Mouse (Mus musculus): ENCODE measurements at regions not wholly inside any gene's neighbourhood (a gene's known extent, or its start where the extent isn't known, plus 50 kb on each side); places are given as distances from the start of the nearest gene placed in this dataset.
A peak's percentile ranks its signal among the peaks of the same experiment; 100 is the strongest.

DNA sequence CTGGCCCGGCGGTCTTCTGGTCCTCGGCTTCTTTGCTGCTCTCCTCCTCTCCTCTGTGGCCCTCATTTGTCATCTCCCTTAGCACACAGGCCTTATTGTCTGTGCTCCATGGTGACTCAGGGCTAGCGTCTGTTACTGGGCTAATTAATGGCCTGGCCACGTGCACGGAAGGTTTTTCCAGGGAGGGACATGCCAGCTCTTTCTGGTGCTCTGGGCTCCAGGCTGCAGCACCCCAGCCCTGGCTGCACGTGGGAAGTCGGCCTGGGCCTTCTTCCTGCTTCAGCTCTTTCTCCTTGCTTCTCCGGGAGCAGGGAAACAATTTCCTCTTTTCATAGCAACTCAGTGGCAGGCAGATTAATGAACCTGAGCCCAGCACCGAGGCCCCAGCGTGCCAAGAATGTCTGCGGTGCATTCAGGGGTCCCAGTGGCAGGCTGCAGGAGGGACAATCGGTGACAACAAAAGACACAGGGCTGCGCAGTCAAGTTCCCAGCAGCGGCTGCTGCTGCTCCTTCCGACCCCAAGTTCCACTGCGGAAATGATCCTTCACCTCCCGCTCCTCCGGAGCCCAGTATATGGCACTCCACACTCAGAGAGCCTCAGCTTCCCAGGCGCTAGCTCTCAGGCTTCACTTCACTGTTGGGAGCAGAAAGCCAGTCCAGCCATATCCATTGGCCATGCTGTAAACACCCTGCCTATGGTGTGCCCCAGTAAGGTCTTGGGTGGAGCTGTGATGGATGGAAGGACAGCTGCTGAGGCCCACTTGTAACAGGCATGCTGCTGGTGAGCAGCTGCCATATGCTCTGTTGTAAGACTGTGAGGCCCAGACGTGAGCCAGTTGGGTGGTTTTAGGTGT, 257.3 kb upstream of the Habp2 start:
- 8% methylated on average over 21 of the region's 21 CpGs for WGBS
- Histone ChIP-seq H3K9me3 (ENCODE audit: control insufficient read depth, low read length) (peaks cover 2% of the 10 kb centered on the region; the same call in 1 of the 2 replicates), H3K4me2 (ENCODE audit: low read depth, low read length, severe bottlenecking) (peak overlapping the region; percentile 3; the same call in 1 of the 2 replicates), H3K9ac (ENCODE audit: low read length) (peak overlapping the region; percentile 1), H3K4me1 (replicated peaks; ENCODE audit: control insufficient read depth, insufficient read depth, low read length) (peaks cover 12% of the 10 kb centered on the region), H3K4me3 (ENCODE audit: low read depth, low read length) (no peak overlapping the region), H3K36me3 (ENCODE audit: control insufficient read depth, insufficient read depth, low read length) (no peaks in the 10 kb centered on the region), H3K27ac (ENCODE audit: low read depth, low read length) (peak overlapping the region; percentile 84), H3K27me3 (ENCODE audit: control insufficient read depth, insufficient read depth, low read length) (no peaks in the 10 kb centered on the region)
- peak; percentile 91 for ATAC-seq (replicated peaks; ENCODE audit: low FRiP score)
- peak; percentile 86 for DNase-seq (ENCODE audit: low spot score)

DNA sequence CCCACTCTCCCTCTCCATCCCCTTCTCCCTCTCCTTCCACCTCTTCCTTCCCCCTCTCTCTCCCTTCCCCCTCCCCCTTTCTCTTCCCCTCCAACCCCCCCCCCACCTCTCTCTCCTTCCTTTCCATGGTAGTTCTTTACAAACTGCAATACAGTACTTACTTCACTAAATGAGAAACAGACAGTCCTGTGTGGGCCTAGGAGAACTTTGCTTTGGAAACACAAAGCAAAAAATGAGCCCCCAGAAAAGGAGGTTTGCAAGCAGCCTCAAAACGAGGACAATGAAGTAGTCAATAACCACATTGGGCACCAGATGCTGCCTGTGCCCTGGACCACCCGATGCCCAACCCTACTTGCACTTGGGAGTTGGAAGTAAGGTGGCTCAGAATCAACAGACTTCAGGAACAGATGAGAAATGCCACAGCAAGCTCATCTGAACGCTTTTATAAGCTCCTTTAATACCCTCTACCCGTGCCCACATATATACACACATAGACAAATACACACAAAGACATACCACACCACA, 256.5 kb upstream of the Habp2 start:
- H3K4me1 ChIP-seq (replicated peaks; ENCODE audit: control insufficient read depth, insufficient read depth, low read length) = peaks cover 12% of the 10 kb centered on the region
- ATAC-seq (replicated peaks; ENCODE audit: low FRiP score) (no peak), DNase-seq (ENCODE audit: low spot score) (peak; percentile 43)
- no peaks in the 10 kb centered on the region for H3K27me3 ChIP-seq (ENCODE audit: control insufficient read depth, insufficient read depth, low read length)
- WGBS = 71% methylated on average over 4 of the region's 4 CpGs
- H3K36me3 ChIP-seq (ENCODE audit: control insufficient read depth, insufficient read depth, low read length) = no peaks in the 10 kb centered on the region
- H3K9ac ChIP-seq (ENCODE audit: low read length) = no peak overlapping the region
- H3K27ac ChIP-seq (ENCODE audit: low read depth, low read length) = peak overlapping the region; percentile 84; the same call in 1 of the 2 replicates
- no peak overlapping the region for H3K4me3 ChIP-seq (ENCODE audit: low read depth, low read length)
- no peak overlapping the region for H3K4me2 ChIP-seq (ENCODE audit: low read depth, low read length, severe bottlenecking)
- peaks cover 2% of the 10 kb centered on the region; the same call in 1 of the 2 replicates for H3K9me3 ChIP-seq (ENCODE audit: control insufficient read depth, low read length)

DNA sequence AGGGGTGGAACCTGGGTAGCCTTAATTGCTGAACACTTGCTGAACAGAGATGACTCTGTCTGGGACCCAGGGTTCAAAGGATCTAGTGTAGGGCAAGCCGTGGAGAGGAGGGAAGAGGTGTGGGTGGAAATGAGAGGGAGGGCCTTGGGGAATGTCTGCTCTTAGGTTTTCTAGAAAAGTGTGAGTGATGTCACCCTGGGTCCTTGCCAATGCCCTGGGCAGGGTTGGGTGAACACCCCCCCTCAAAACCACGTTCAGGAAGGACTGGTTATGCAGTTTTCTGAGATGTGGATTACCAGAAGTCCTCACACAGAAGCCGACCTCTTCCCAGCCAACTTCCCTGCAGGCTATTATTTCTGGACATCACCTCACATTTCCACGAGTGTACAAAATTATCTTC, 252.4 kb upstream of the Habp2 start:
- H3K36me3 ChIP-seq (ENCODE audit: control insufficient read depth, insufficient read depth, low read length) = no peaks in the 10 kb centered on the region
- H3K9me3 ChIP-seq (ENCODE audit: control insufficient read depth, low read length) = no peaks in the 10 kb centered on the region
- no peak overlapping the region for H3K4me2 ChIP-seq (ENCODE audit: low read depth, low read length, severe bottlenecking)
- ATAC-seq (replicated peaks; ENCODE audit: low FRiP score) = no peak
- H3K9ac ChIP-seq (ENCODE audit: low read length) = no peak overlapping the region
- peaks cover 4% of the 10 kb centered on the region; the same call in 1 of the 2 replicates for H3K4me1 ChIP-seq (replicated peaks; ENCODE audit: control insufficient read depth, insufficient read depth, low read length)
- DNase-seq (ENCODE audit: low spot score) = peak; percentile 25
- H3K27ac ChIP-seq (ENCODE audit: low read depth, low read length) = no peak overlapping the region
- H3K4me3 ChIP-seq (ENCODE audit: low read depth, low read length) = no peak overlapping the region
- H3K27me3 ChIP-seq (ENCODE audit: control insufficient read depth, insufficient read depth, low read length) = no peaks in the 10 kb centered on the region
- WGBS = 69% methylated on average over 4 of the region's 4 CpGs

DNA sequence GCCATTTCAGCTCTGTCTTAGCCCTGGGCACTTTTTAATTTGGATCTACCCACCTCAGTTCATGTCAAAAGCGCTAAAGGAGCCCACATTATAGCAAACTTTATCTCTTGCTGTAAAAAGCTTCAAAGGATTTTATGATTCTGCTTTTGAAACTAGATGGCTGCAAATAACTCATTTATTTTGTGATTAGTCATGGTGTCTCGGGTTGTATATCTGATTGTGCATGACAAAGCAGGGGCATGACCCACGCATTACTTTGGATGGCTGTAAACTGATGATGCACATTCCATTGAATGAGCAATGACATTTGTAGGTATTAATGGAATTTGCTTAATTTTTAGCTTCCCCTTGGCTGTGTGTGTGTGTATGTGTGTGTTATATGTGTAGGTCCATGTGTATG, 249.4 kb upstream of the Habp2 start:
- no peaks in the 10 kb centered on the region for H3K36me3 ChIP-seq (ENCODE audit: control insufficient read depth, insufficient read depth, low read length)
- DNase-seq (ENCODE audit: low spot score) (peak; percentile 11), ATAC-seq (replicated peaks; ENCODE audit: low FRiP score) (no peak)
- WGBS = 81% methylated on average over 3 of the region's 3 CpGs
- H3K9me3 ChIP-seq (ENCODE audit: control insufficient read depth, low read length) = no peaks in the 10 kb centered on the region
- no peaks in the 10 kb centered on the region for H3K27me3 ChIP-seq (ENCODE audit: control insufficient read depth, insufficient read depth, low read length)
- no peak overlapping the region for H3K4me3 ChIP-seq (ENCODE audit: low read depth, low read length)
- no peaks in the 10 kb centered on the region for H3K4me1 ChIP-seq (replicated peaks; ENCODE audit: control insufficient read depth, insufficient read depth, low read length)
- H3K4me2 ChIP-seq (ENCODE audit: low read depth, low read length, severe bottlenecking) = no peak overlapping the region
- no peak overlapping the region for H3K27ac ChIP-seq (ENCODE audit: low read depth, low read length)
- H3K9ac ChIP-seq (ENCODE audit: low read length) = no peak overlapping the region

DNA sequence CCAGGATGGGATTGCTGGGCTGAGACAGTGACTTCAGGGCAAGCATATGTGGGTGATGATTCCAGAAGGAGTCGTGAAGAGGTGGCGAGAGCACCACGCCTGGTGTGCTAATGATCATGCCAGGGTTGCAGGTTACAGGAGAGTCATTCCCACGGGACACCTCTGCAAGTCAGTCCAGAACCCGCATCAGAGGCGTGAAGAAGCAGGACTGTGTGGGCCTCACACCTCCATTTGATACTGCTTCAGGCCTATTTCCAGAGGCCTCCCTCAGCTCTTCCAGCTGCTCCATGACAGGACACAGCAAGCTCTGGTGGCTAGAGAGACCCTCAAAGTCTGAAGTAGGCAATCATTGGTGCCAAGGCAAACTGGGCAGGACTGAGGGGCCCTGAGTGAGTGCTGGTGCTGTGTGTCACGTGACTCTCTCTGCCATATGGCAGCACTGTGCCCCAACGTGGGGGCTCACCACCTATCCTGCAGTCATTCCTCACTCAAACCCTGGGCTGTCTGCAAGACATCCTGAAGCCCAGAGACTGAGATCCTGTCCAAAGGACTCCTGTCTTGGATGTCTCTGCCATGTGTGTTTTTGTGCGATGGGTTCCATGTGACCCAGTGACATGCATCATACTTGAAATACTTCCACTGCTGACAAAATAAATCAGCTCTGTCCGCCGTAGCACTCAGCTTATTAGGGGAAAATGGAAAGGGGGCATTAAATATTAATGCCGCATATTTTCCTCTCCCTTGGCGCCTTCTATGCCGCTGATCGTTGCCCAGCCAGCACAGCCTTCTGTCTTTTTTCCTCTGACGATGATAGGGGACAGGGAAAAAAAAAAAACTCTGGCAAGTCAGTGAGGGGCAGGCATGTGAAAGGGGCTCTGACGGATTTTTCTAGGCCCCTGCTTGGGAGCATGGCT, 247.6 kb upstream of the Habp2 start:
- Histone ChIP-seq H3K4me3 (ENCODE audit: low read depth, low read length) (no peak overlapping the region), H3K4me1 (replicated peaks; ENCODE audit: control insufficient read depth, insufficient read depth, low read length) (no peaks in the 10 kb centered on the region), H3K4me2 (ENCODE audit: low read depth, low read length, severe bottlenecking) (no peak overlapping the region), H3K9ac (ENCODE audit: low read length) (no peak overlapping the region), H3K27ac (ENCODE audit: low read depth, low read length) (no peak overlapping the region), H3K9me3 (ENCODE audit: control insufficient read depth, low read length) (no peaks in the 10 kb centered on the region), H3K27me3 (ENCODE audit: control insufficient read depth, insufficient read depth, low read length) (no peaks in the 10 kb centered on the region), H3K36me3 (ENCODE audit: control insufficient read depth, insufficient read depth, low read length) (no peaks in the 10 kb centered on the region)
- 81% methylated on average over 17 of the region's 17 CpGs for WGBS
- ATAC-seq (replicated peaks; ENCODE audit: low FRiP score) = no peak
- peak; percentile 42 for DNase-seq (ENCODE audit: low spot score)

DNA sequence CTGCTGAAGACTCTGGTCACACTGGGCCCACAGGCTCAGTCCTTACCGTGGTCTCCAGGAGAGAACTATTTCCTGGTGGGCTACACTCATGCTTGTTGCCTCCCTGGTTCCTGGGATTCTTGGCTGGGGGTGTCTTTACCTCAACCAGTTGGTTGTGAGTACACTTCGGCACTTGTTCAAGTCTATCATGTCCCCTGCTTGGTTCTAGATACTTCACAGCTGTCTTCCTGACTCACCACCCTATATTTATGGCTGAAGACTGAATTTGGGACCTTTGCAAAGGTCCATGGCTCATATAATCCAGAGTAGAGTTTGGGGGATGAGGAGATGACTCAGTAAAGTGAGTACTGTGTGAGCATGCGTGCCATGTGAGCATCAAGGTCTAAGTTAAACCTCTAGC, 245.0 kb upstream of the Habp2 start:
- H3K4me2 ChIP-seq (ENCODE audit: low read depth, low read length, severe bottlenecking) = no peak overlapping the region
- ATAC-seq (replicated peaks; ENCODE audit: low FRiP score) = no peak
- no peaks in the 10 kb centered on the region for H3K36me3 ChIP-seq (ENCODE audit: control insufficient read depth, insufficient read depth, low read length)
- no peaks in the 10 kb centered on the region for H3K4me1 ChIP-seq (replicated peaks; ENCODE audit: control insufficient read depth, insufficient read depth, low read length)
- H3K9me3 ChIP-seq (ENCODE audit: control insufficient read depth, low read length) = no peaks in the 10 kb centered on the region
- WGBS = 96% methylated on average over 3 of the region's 3 CpGs
- no peak overlapping the region for H3K9ac ChIP-seq (ENCODE audit: low read length)
- peak; percentile 10 for DNase-seq (ENCODE audit: low spot score)
- H3K27ac ChIP-seq (ENCODE audit: low read depth, low read length) = no peak overlapping the region
- H3K4me3 ChIP-seq (ENCODE audit: low read depth, low read length) = no peak overlapping the region
- H3K27me3 ChIP-seq (ENCODE audit: control insufficient read depth, insufficient read depth, low read length) = no peaks in the 10 kb centered on the region

DNA sequence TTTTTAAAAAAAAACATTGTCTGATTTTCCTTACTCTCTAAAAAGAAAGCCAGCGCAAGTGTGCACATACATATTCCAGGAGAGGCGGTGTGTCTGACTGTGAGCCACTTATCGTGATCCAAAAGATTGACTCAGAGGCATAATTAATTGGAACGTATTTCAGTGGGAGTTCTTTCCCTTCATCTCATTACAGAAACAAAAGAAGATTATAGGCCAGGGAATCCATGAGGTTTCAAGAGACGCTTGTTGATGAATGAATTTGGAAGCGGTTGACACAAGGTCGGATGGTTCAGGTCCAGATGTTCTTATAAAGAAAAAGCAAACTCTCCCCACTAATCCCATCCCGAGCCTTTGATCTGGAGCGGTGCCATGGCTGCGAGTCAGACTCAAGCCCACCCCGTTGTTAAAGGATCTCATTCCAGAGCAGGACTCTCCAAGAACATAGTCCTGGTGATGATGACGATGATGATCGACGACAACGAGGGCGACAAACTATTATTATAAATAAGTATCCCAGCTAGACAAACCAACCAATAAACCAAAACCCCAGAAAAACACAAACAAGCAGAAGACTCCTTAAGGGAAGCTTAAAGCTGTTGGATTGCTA, 240.1 kb upstream of the Habp2 start:
- 62% methylated on average over 16 of the region's 16 CpGs for WGBS
- Histone ChIP-seq H3K27me3 (ENCODE audit: control insufficient read depth, insufficient read depth, low read length) (no peaks in the 10 kb centered on the region), H3K4me2 (ENCODE audit: low read depth, low read length, severe bottlenecking) (no peak overlapping the region), H3K9me3 (ENCODE audit: control insufficient read depth, low read length) (no peaks in the 10 kb centered on the region), H3K9ac (ENCODE audit: low read length) (no peak overlapping the region), H3K36me3 (ENCODE audit: control insufficient read depth, insufficient read depth, low read length) (no peaks in the 10 kb centered on the region), H3K27ac (ENCODE audit: low read depth, low read length) (no peak overlapping the region), H3K4me3 (ENCODE audit: low read depth, low read length) (no peak overlapping the region), H3K4me1 (replicated peaks; ENCODE audit: control insufficient read depth, insufficient read depth, low read length) (no peaks in the 10 kb centered on the region)
- ATAC-seq (replicated peaks; ENCODE audit: low FRiP score) (no peak), DNase-seq (ENCODE audit: low spot score) (no peak)

DNA sequence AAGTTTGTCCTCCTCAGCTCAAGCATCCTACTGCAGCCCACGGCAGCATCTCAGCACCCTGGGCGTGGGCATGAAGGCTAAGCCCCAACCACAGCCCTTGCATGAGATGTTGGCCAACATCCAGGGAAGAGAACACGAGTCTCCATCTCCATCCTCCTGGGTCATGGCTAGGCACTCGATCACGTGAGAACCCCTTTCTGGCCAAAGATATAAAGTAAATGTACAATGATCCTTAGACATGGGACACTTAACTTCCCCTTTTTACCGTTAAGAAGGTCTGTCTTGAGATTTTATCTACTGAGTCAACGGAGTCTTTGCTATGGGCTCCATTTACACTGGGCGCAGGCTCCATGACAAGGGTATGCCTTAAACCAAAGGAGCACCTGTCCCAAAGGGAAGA, 232.8 kb upstream of the Habp2 start:
- no peaks in the 10 kb centered on the region for H3K4me1 ChIP-seq (replicated peaks; ENCODE audit: control insufficient read depth, insufficient read depth, low read length)
- no peaks in the 10 kb centered on the region for H3K36me3 ChIP-seq (ENCODE audit: control insufficient read depth, insufficient read depth, low read length)
- no peak overlapping the region for H3K4me3 ChIP-seq (ENCODE audit: low read depth, low read length)
- no peak for ATAC-seq (replicated peaks; ENCODE audit: low FRiP score)
- WGBS = 92% methylated on average over 8 of the region's 8 CpGs
- H3K9me3 ChIP-seq (ENCODE audit: control insufficient read depth, low read length) = no peaks in the 10 kb centered on the region
- DNase-seq (ENCODE audit: low spot score) = peak; percentile 27
- H3K27me3 ChIP-seq (ENCODE audit: control insufficient read depth, insufficient read depth, low read length) = no peaks in the 10 kb centered on the region
- no peak overlapping the region for H3K4me2 ChIP-seq (ENCODE audit: low read depth, low read length, severe bottlenecking)
- no peak overlapping the region for H3K9ac ChIP-seq (ENCODE audit: low read length)
- no peak overlapping the region for H3K27ac ChIP-seq (ENCODE audit: low read depth, low read length)
